Mouse (Mus musculus) heart, postnatal 0 days (tissue): ENCODE data around the gene Pde8a.

Experiments used
- CTCF ChIP-seq: IDR thresholded peaks from 2 replicates; pipeline ENCODE4 v1.5.1; 2016; ENCODE audit warnings: antibody characterized with exemption, control low read depth, low read depth
- EP300 ChIP-seq: IDR thresholded peaks from 2 replicates; pipeline ENCODE4 v1.6.1; 2016; ENCODE audit warnings: antibody characterized with exemption, low read depth

GRCm38 (mm10) chr7:81326043-81326442, 112.6 kb downstream of the Pde8a start:
- TF ChIP-seq CTCF: no peak
- TF ChIP-seq EP300: no peak
